Mouse (Mus musculus): ENCODE measurements around the gene Moxd2. TPM values are rescaled to one million over a fixed set of nuclear protein-coding genes. Genes with fewer than 3 reads are reported as not detected.

Moxd2 gene
- not detected for total RNA-seq (2023)

GRCm38 (mm10) chr6:40887394-40887793, at the start of gene Moxd2:
Gene Moxd2, minus strand, starts transcription at chr6:40887494.

GRCm38 (mm10) chr6:40900287-40900686, 13.0 kb upstream of the Moxd2 start, which contains the start of gene Prss58:
Gene Prss58, minus strand, starts transcription at chr6:40900387.

Other genes with a start within 250 kb of the Moxd2 start
- not detected for gene Prss58, start 12.9 kb upstream of the Moxd2 start, total RNA-seq (2023)
- not detected for gene 1700074P13Rik, start 53.1 kb upstream of the Moxd2 start, total RNA-seq (2023)
- not detected for gene Gm4744, start 64.4 kb upstream of the Moxd2 start, total RNA-seq (2023)
- not detected for gene 1810009J06Rik, start 77.3 kb upstream of the Moxd2 start, total RNA-seq (2023)
- gene Gm2663, start 112.0 kb upstream of the Moxd2 start, total RNA-seq (2023) = not detected
- gene 2210010C04Rik, start 148.0 kb upstream of the Moxd2 start, total RNA-seq (2023) = not detected